Mouse (Mus musculus): ENCODE measurements at regions not wholly inside any gene's neighbourhood (a gene's known extent, or its start where the extent isn't known, plus 50 kb on each side); places are given as distances from the start of the nearest gene placed in this dataset.
A peak's percentile ranks its signal among the peaks of the same experiment; 100 is the strongest.
"Not testable (repeated sequence)": the region's sequence is repeated elsewhere in the genome, so short reads cannot be mapped to it uniquely, and the experiment has no call there.

DNA sequence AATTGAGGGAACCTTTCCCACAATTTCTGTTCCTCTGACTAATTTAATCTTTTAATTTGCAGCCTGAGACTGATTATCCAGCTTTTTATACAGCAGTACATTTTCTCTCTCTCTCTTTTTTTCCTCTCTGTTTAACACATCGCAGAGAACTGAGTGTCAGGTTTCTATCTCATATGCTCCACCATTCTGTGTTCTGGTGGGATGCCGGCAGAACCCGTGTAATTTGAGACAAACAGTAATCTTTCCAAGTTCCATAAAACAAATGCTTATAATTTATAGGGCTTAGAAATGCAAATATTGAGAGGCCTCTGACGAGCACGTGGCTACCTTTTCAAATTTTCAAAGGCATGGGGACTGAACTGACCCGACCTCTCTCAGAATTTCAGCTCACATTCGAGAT lies 59.1 kb downstream of the Zbtb18 start:
- H3K27ac ChIP-seq (replicated peaks) = no peak overlapping the region
- WGBS = 45% methylated on average over 7 of the region's 7 CpGs
- H3K9ac ChIP-seq = no peak overlapping the region
- H3K9me3 ChIP-seq = no peaks in the 10 kb centered on the region
- no peak for ATAC-seq (ENCODE audit: low read depth)
- no peak overlapping the region for H3K4me2 ChIP-seq
- no peaks in the 10 kb centered on the region for H3K36me3 ChIP-seq
- no peak overlapping the region for H3K4me3 ChIP-seq
- no peaks in the 10 kb centered on the region for H3K4me1 ChIP-seq (replicated peaks)
- no peaks in the 10 kb centered on the region for H3K27me3 ChIP-seq

DNA sequence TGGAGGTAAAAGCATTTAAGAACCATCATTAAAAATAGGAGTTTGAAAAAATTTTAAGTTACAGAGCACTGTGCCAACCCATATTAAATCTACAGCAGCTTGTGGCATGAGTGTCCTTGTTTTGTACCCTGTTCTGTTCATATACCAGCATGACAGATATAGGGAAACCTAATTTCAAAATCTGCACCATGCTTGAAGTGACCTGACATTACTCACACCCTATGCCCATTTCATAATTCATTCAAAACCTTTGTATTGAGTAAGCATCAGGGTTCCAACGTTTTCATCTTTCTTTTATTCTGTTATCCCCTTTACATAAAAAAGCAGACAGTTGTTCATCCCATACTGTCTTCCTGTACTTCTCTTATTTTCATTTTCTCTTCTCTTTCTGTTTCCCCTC lies 61.8 kb downstream of the Zbtb18 start:
- no peak for ATAC-seq (ENCODE audit: low read depth)
- 58% methylated on average over 1 of the region's 1 CpGs for WGBS

DNA sequence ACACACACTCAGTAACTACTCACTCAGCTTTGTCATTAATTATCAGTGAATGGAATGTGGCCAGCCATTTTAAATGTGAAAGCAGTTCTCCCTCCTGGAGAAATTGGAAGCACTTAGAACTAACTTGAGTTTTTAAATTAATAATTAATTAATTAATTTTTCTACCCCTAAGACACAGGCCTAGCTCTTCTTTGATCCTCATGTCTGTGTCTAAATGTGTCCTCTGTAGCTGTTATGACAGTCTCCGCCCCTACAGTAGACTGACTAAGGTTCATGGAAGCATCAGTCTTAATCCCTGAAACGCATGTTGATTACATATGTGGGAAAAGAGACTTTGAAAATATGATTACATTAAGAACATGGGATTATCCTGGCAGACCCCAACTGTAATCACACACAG lies 62.6 kb downstream of the Zbtb18 start:
- Histone ChIP-seq H3K4me2 (no peak overlapping the region), H3K9me3 (no peaks in the 10 kb centered on the region), H3K36me3 (no peaks in the 10 kb centered on the region), H3K4me3 (no peak overlapping the region), H3K27me3 (no peaks in the 10 kb centered on the region), H3K9ac (no peak overlapping the region), H3K27ac (replicated peaks) (no peak overlapping the region), H3K4me1 (replicated peaks) (no peaks in the 10 kb centered on the region)
- ATAC-seq (ENCODE audit: low read depth) = no peak
- 94% methylated on average over 2 of the region's 2 CpGs for whole genome bisulfite sequencing

More for the DNA sequence above, 61.8 kb downstream of the Zbtb18 start:
- H3K27me3 ChIP-seq = no peaks in the 10 kb centered on the region
- no peaks in the 10 kb centered on the region for H3K9me3 ChIP-seq
- H3K4me3 ChIP-seq = no peak overlapping the region
- no peak overlapping the region for H3K27ac ChIP-seq (replicated peaks)
- no peaks in the 10 kb centered on the region for H3K36me3 ChIP-seq
- H3K9ac ChIP-seq = no peak overlapping the region
- H3K4me2 ChIP-seq = no peak overlapping the region
- H3K4me1 ChIP-seq (replicated peaks) = no peaks in the 10 kb centered on the region

GRCm38 (mm10) chr1:177507398-177507797 lies 65.2 kb downstream of the Zbtb18 start:
- H3K4me2 ChIP-seq; H3K36me3 ChIP-seq; H3K9ac ChIP-seq; H3K9me3 ChIP-seq; H3K4me3 ChIP-seq; ATAC-seq (ENCODE audit: low read depth); H3K27me3 ChIP-seq; H3K27ac ChIP-seq (replicated peaks); H3K4me1 ChIP-seq (replicated peaks): not testable (repeated sequence)
- whole genome bisulfite sequencing = 89% methylated on average over 4 of the region's 4 CpGs

- Histone ChIP-seq H3K27me3 (no peaks in the 10 kb centered on the region), H3K4me2 (no peak overlapping the region), H3K36me3 (no peaks in the 10 kb centered on the region), H3K9me3 (no peaks in the 10 kb centered on the region), H3K4me3 (no peak overlapping the region), H3K4me1 (replicated peaks) (no peaks in the 10 kb centered on the region), H3K9ac (no peak overlapping the region), H3K27ac (replicated peaks) (no peak overlapping the region)
- no peak for ATAC-seq (ENCODE audit: low read depth)
- 76% methylated on average over 10 of the region's 10 CpGs for WGBS
Measured at GRCm38 (mm10) chr1:177509786-177510185, 67.6 kb downstream of the Zbtb18 start.

DNA sequence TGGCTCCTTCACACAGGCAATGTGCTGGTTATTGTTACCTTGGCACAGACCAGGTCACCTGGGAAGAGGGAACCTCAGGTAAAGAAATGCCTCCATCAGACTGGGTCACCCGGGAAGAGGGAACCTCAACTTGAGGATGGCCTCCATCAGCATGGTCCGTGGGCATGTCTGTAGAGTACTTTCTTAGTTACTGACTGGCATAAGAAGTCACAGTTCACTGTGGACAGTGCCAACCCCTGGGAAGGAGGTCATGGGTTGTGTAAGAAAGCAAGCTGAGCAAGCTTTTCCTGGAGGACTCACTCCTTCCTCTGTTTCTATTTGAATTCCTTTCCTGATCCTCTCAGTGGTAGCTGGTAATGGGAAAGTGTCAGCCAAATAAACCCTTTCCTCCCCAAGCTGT lies 70.0 kb downstream of the Zbtb18 start:
- no peak overlapping the region for H3K9ac ChIP-seq
- no peaks in the 10 kb centered on the region for H3K4me1 ChIP-seq (replicated peaks)
- H3K27me3 ChIP-seq = no peaks in the 10 kb centered on the region
- H3K4me2 ChIP-seq = no peak overlapping the region
- no peak overlapping the region for H3K4me3 ChIP-seq
- WGBS = 88% methylated on average over 2 of the region's 2 CpGs
- H3K9me3 ChIP-seq = no peaks in the 10 kb centered on the region
- ATAC-seq (ENCODE audit: low read depth) = no peak
- H3K27ac ChIP-seq (replicated peaks) = no peak overlapping the region
- H3K36me3 ChIP-seq = no peaks in the 10 kb centered on the region

GRCm38 (mm10) chr1:177517934-177518610 lies 75.9 kb downstream of the Zbtb18 start:
- no peak for ATAC-seq (ENCODE audit: low read depth)
- no peak overlapping the region for H3K4me3 ChIP-seq
- H3K9me3 ChIP-seq = no peaks in the 10 kb centered on the region
- H3K36me3 ChIP-seq = no peaks in the 10 kb centered on the region
- peaks cover 8% of the 10 kb centered on the region; the same call in 1 of the 2 replicates for H3K27me3 ChIP-seq
- no peak overlapping the region for H3K27ac ChIP-seq (replicated peaks)
- peak overlapping the region; percentile 15; the same call in 1 of the 2 replicates for H3K4me2 ChIP-seq
- no peak overlapping the region for H3K9ac ChIP-seq
- WGBS = 8% methylated on average over 18 of the region's 18 CpGs
- peaks cover 21% of the 10 kb centered on the region for H3K4me1 ChIP-seq (replicated peaks)

GRCm38 (mm10) chr1:177518897-177519513 lies 76.9 kb downstream of the Zbtb18 start:
- WGBS = 16% methylated on average over 13 of the region's 13 CpGs
- Histone ChIP-seq H3K27ac (replicated peaks) (no peak overlapping the region), H3K36me3 (no peaks in the 10 kb centered on the region), H3K9me3 (no peaks in the 10 kb centered on the region), H3K4me1 (replicated peaks) (peaks cover 21% of the 10 kb centered on the region), H3K27me3 (peaks cover 8% of the 10 kb centered on the region; the same call in 1 of the 2 replicates), H3K9ac (peak overlapping the region; percentile 31; the same call in 1 of the 2 replicates), H3K4me3 (no peak overlapping the region), H3K4me2 (peak overlapping the region; percentile 33)
- ATAC-seq (ENCODE audit: low read depth) = no peak

GRCm38 (mm10) chr1:177521110-177521509 lies 79.0 kb downstream of the Zbtb18 start:
- no peaks in the 10 kb centered on the region for H3K36me3 ChIP-seq
- peaks cover 8% of the 10 kb centered on the region; the same call in 1 of the 2 replicates for H3K27me3 ChIP-seq
- H3K9ac ChIP-seq = no peak overlapping the region
- H3K27ac ChIP-seq (replicated peaks) = no peak overlapping the region
- no peak overlapping the region for H3K4me3 ChIP-seq
- H3K4me2 ChIP-seq = no peak overlapping the region
- ATAC-seq (ENCODE audit: low read depth) = no peak
- peaks cover 21% of the 10 kb centered on the region for H3K4me1 ChIP-seq (replicated peaks)
- H3K9me3 ChIP-seq = no peaks in the 10 kb centered on the region
- 82% methylated on average over 2 of the region's 2 CpGs for WGBS

DNA sequence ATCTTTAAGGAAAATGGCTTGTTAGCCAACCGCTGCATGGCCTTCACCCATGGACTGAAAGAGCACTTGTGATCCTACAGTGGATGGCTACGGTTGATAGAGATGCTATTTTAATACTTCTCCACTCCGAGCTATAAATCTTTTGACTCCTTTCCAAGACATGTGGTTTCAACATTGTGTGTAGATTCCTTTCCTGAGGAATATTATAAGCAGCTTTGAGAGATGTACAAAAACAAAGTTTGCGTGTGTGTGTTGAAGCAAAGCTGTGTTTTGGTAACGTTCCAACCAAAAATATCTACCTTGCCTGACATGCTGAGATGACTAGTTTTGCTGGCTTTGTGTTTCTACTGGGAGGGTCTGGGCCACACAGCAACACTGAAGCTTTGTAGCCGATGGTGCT lies 83.0 kb downstream of the Zbtb18 start:
- 74% methylated on average over 6 of the region's 6 CpGs for WGBS
- Histone ChIP-seq H3K4me2 (no peak overlapping the region), H3K27me3 (no peaks in the 10 kb centered on the region), H3K4me3 (no peak overlapping the region), H3K4me1 (replicated peaks) (no peaks in the 10 kb centered on the region), H3K9ac (no peak overlapping the region), H3K9me3 (no peaks in the 10 kb centered on the region), H3K36me3 (no peaks in the 10 kb centered on the region), H3K27ac (replicated peaks) (no peak overlapping the region)
- no peak for ATAC-seq (ENCODE audit: low read depth)

GRCm38 (mm10) chr1:177531791-177532190 lies 89.6 kb downstream of the Zbtb18 start:
- Histone ChIP-seq H3K9ac (no peak overlapping the region), H3K9me3 (no peaks in the 10 kb centered on the region), H3K4me1 (replicated peaks) (no peaks in the 10 kb centered on the region), H3K27ac (replicated peaks) (no peak overlapping the region), H3K27me3 (no peaks in the 10 kb centered on the region), H3K4me2 (no peak overlapping the region), H3K36me3 (no peaks in the 10 kb centered on the region), H3K4me3 (no peak overlapping the region)
- WGBS = 69% methylated on average over 2 of the region's 2 CpGs
- no peak for ATAC-seq (ENCODE audit: low read depth)

- H3K27me3 ChIP-seq = no peaks in the 10 kb centered on the region
- WGBS = 91% methylated on average over 2 of the region's 2 CpGs
- no peaks in the 10 kb centered on the region for H3K9me3 ChIP-seq
- H3K4me3 ChIP-seq = no peak overlapping the region
- no peak overlapping the region for H3K9ac ChIP-seq
- no peaks in the 10 kb centered on the region for H3K36me3 ChIP-seq
- H3K27ac ChIP-seq (replicated peaks) = no peak overlapping the region
- no peaks in the 10 kb centered on the region for H3K4me1 ChIP-seq (replicated peaks)
- ATAC-seq (ENCODE audit: low read depth) = no peak
- H3K4me2 ChIP-seq = no peak overlapping the region
Measured at GRCm38 (mm10) chr1:177532656-177533055, 90.5 kb downstream of the Zbtb18 start.

DNA sequence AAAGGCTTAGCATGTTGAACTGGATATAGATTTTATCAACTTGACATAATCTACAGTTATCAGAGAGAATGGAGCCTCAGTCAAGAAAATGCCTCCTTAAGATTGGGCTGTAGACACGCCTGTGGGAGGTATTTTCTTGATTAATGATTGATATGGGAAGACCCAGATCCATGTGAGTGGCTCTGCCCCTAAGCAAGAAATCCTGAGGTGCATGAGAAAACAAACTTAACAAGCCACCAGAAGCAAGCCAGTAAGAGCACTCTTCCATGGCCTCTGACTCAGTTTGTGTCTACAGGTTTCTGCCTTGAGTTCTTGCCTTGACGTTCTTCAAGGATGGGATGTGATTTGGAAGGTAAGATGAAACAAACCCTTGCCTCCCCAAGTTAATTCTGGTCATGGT lies 91.2 kb downstream of the Zbtb18 start:
- ATAC-seq (ENCODE audit: low read depth) = no peak
- H3K4me2 ChIP-seq = no peak overlapping the region
- H3K27me3 ChIP-seq = no peaks in the 10 kb centered on the region
- H3K9ac ChIP-seq = no peak overlapping the region
- WGBS = 88% methylated on average over 2 of the region's 2 CpGs
- H3K27ac ChIP-seq (replicated peaks) = no peak overlapping the region
- H3K36me3 ChIP-seq = no peaks in the 10 kb centered on the region
- H3K4me3 ChIP-seq = no peak overlapping the region
- H3K9me3 ChIP-seq = no peaks in the 10 kb centered on the region
- H3K4me1 ChIP-seq (replicated peaks) = no peaks in the 10 kb centered on the region

All from neural tube, embryonic 13.5 days (tissue).